Mouse (Mus musculus): ENCODE results near the gene Cenpv. TPM values are rescaled to one million over a fixed set of nuclear protein-coding genes. Genes with fewer than 3 reads are reported as not detected.

Gene Cenpv
- total and polyA plus RNA-seq, 2 experiments from 2014 or later, result 13.1 to 19.1 TPM

DNA sequence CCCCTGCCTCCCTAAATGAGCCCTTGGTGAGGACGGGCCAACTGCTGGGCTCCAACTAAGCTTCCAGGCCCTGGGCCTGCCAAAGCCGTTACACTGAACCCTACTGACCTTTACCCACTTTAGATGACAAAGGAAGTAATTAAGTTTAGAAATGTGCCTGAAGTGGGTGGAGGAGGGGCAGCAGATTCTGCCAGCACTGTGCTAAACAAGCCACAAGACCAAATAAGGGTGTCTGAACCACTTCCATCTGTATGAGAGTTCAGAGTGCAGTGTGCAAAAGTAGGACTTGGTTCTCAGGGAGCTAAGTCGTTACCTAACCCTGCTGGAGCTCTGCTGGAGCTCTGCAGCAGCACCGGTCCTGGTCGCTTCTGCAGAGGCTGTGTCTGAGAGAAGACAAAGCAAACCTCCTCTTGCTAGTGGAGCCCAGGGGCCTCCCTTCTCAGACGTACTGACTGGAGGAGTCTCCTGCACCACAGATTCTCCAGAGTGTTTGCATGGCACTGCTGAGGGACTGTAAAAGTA, 44.2 kb downstream of the Cenpv start:
- H3K4me1 ChIP-seq (ENCODE audit: control insufficient read depth, insufficient read depth), result peaks cover 10% of the 10 kb centered on the region
- DNase-seq (ENCODE audit: low spot score) (peak; percentile 76), ATAC-seq (ENCODE audit: insufficient read depth, low read depth) (peak; percentile 84)
- no peak for TF ChIP-seq CTCF (IDR thresholded peaks at IDR 0.05; ENCODE audit: low read depth)
- TF ChIP-seq EP300 (IDR thresholded peaks at IDR 0.05; ENCODE audit: low read depth), result no peak
- no peak overlapping the region for H3K4me3 ChIP-seq (ENCODE audit: low read depth, low read length)
- peak overlapping the region; percentile 18; the same call in 1 of the 2 replicates for H3K4me2 ChIP-seq (ENCODE audit: low read depth, low read length)
- H3K36me3 ChIP-seq (replicated peaks; ENCODE audit: control insufficient read depth, insufficient read depth, low read length), result no peaks in the 10 kb centered on the region
- H3K9ac ChIP-seq (replicated peaks; ENCODE audit: low read depth, low read length), result no peak overlapping the region; the same call in 1 of the 2 replicates
- H3K9me3 ChIP-seq (replicated peaks; ENCODE audit: control insufficient read depth, low read length), result no peaks in the 10 kb centered on the region
- H3K27ac ChIP-seq (ENCODE audit: low read depth), result peak overlapping the region; percentile 71
- no peaks in the 10 kb centered on the region for H3K27me3 ChIP-seq (ENCODE audit: control insufficient read depth, insufficient read depth, low read length)
- 15% methylated on average over 6 of the region's 6 CpGs for WGBS

DNA sequence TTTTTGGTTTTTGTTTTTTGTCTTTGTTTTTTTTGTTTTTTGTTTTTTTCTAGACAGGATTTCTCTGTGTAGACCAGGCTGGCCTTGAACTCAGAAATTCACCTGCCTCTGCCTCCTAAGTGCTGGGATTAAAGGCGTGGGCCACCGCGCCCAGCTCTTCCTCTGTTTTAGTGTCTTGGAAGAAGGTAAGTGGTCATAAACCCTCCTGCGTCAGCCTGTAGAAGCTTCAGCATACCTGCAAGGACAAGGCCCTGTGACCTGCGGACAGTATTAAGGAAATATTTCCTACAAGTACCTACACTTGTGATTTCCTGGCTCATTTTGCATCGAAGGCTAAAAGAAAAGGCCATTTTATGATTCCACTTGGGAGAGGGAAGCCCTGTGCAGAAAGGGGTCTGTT, 45.4 kb downstream of the Cenpv start:
- DNase-seq (ENCODE audit: low spot score) (no peak), ATAC-seq (ENCODE audit: insufficient read depth, low read depth) (no peak)
- Histone ChIP-seq H3K36me3 (replicated peaks; ENCODE audit: control insufficient read depth, insufficient read depth, low read length) (no peaks in the 10 kb centered on the region), H3K27me3 (ENCODE audit: control insufficient read depth, insufficient read depth, low read length) (no peaks in the 10 kb centered on the region), H3K9ac (replicated peaks; ENCODE audit: low read depth, low read length) (no peak overlapping the region), H3K4me1 (ENCODE audit: control insufficient read depth, insufficient read depth) (peaks cover 10% of the 10 kb centered on the region), H3K27ac (ENCODE audit: low read depth) (no peak overlapping the region), H3K4me3 (ENCODE audit: low read depth, low read length) (no peak overlapping the region), H3K4me2 (ENCODE audit: low read depth, low read length) (no peak overlapping the region), H3K9me3 (replicated peaks; ENCODE audit: control insufficient read depth, low read length) (no peaks in the 10 kb centered on the region)
- 96% methylated on average over 6 of the region's 6 CpGs for WGBS
- TF ChIP-seq CTCF (IDR thresholded peaks at IDR 0.05; ENCODE audit: low read depth), result no peak
- no peak for TF ChIP-seq EP300 (IDR thresholded peaks at IDR 0.05; ENCODE audit: low read depth)

DNA sequence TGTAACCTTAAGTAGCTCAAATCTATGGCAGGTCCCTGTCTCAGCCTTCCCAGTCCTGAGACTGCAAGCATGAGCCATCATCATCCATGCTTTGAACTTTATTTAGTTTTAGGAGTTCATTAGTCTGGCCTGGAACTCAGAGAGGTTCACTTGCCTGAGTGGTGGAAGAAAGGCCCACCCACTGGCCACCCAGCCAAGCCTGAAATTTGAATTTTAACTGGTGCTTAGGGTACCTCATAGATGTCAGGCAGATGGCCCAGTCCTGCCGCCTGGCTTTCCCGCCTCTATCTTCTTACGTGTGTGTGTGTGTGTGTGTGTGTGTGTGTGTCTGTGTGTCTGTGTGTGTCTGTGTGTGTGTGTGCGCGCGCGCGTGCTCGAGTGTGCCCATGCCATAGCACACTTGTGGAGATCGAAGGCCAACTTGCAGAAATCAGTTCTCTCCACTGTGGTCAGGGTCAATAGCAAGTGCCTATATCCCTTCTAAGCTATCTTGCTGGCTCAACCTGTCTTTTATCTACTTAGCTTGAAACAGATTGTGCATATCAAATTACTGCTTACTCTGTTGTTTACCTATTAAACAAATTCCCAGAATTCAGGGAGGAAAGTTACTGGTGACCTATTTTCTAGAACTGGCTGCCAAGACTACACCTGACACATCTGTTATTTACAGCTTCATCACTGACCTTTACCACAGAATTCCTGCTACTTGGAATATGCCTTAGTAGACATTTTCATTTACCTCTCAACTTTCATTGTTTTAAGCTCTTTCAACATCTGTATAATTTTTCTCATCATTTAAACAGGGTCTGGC, 51.3 kb downstream of the Cenpv start:
- DNase-seq (ENCODE audit: low spot score) (no peak), ATAC-seq (ENCODE audit: insufficient read depth, low read depth) (no peak)
- no peaks in the 10 kb centered on the region for H3K36me3 ChIP-seq (replicated peaks; ENCODE audit: control insufficient read depth, insufficient read depth, low read length)
- no peak overlapping the region for H3K4me2 ChIP-seq (ENCODE audit: low read depth, low read length)
- no peak overlapping the region for H3K27ac ChIP-seq (ENCODE audit: low read depth)
- TF ChIP-seq EP300 (IDR thresholded peaks at IDR 0.05; ENCODE audit: low read depth) (no peak), CTCF (IDR thresholded peaks at IDR 0.05; ENCODE audit: low read depth) (no peak)
- H3K4me1 ChIP-seq (ENCODE audit: control insufficient read depth, insufficient read depth), result no peaks in the 10 kb centered on the region
- H3K9ac ChIP-seq (replicated peaks; ENCODE audit: low read depth, low read length), result no peak overlapping the region
- H3K27me3 ChIP-seq (ENCODE audit: control insufficient read depth, insufficient read depth, low read length), result no peaks in the 10 kb centered on the region
- WGBS, result 92% methylated on average over 10 of the region's 10 CpGs
- H3K9me3 ChIP-seq (replicated peaks; ENCODE audit: control insufficient read depth, low read length), result no peaks in the 10 kb centered on the region
- no peak overlapping the region for H3K4me3 ChIP-seq (ENCODE audit: low read depth, low read length)

DNA sequence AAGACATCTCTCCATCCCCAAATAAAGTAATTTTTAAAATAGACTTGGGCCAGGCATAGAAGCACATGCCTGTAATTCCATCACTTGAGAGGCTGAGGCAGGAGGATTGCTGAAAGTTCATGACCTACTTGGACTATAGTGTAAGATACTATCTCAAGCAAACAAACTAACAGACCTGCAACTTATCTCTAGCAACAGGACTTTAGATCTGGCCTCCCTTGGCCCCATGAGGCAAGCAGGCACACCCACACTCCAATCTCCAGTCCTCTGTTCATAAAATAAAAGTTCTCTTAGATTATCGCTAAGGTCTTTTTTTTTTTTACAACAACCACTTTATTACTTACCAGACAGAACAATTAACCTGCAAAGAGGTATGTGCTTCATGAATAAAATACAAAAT, 52.1 kb downstream of the Cenpv start:
- WGBS, result 84% methylated on average over 1 of the region's 1 CpGs
- TF ChIP-seq EP300 (IDR thresholded peaks at IDR 0.05; ENCODE audit: low read depth) (no peak), CTCF (IDR thresholded peaks at IDR 0.05; ENCODE audit: low read depth) (no peak)
- Histone ChIP-seq H3K27ac (ENCODE audit: low read depth) (no peak overlapping the region), H3K36me3 (replicated peaks; ENCODE audit: control insufficient read depth, insufficient read depth, low read length) (no peaks in the 10 kb centered on the region), H3K4me2 (ENCODE audit: low read depth, low read length) (no peak overlapping the region), H3K4me3 (ENCODE audit: low read depth, low read length) (no peak overlapping the region), H3K9me3 (replicated peaks; ENCODE audit: control insufficient read depth, low read length) (no peaks in the 10 kb centered on the region), H3K27me3 (ENCODE audit: control insufficient read depth, insufficient read depth, low read length) (no peaks in the 10 kb centered on the region), H3K4me1 (ENCODE audit: control insufficient read depth, insufficient read depth) (no peaks in the 10 kb centered on the region), H3K9ac (replicated peaks; ENCODE audit: low read depth, low read length) (no peak overlapping the region)
- ATAC-seq (ENCODE audit: insufficient read depth, low read depth), result no peak
- DNase-seq (ENCODE audit: low spot score), result no peak

DNA sequence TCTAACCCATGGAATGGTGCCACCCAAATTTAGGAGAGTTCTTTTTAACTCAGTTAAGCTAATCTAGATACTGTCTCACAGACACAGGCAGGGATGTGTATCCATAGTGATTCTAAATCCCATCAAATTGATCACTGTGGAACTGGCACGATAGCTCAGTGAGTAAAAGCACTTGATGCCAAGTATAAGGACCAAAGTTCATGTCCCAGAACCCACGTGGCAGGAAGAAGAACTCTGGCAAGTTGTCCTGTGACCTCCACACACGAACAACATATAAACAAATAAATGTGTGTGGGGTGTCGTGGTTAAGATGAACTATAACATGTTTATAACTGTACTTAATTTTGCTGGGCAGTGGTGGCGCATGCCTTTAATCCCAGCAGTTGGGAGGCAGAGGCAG, 59.5 kb downstream of the Cenpv start:
- no peak overlapping the region for H3K4me2 ChIP-seq (ENCODE audit: low read depth, low read length)
- ATAC-seq (ENCODE audit: insufficient read depth, low read depth) (no peak), DNase-seq (ENCODE audit: low spot score) (no peak)
- TF ChIP-seq CTCF (IDR thresholded peaks at IDR 0.05; ENCODE audit: low read depth), result no peak
- no peak for TF ChIP-seq EP300 (IDR thresholded peaks at IDR 0.05; ENCODE audit: low read depth)
- no peaks in the 10 kb centered on the region for H3K36me3 ChIP-seq (replicated peaks; ENCODE audit: control insufficient read depth, insufficient read depth, low read length)
- no peaks in the 10 kb centered on the region for H3K27me3 ChIP-seq (ENCODE audit: control insufficient read depth, insufficient read depth, low read length)
- H3K9ac ChIP-seq (replicated peaks; ENCODE audit: low read depth, low read length), result no peak overlapping the region
- WGBS, result 89% methylated on average over 5 of the region's 5 CpGs
- 0 out of 2 replicates have a peak, but pooled peaks cover 11% of the 10 kb centered on the region for H3K4me1 ChIP-seq (ENCODE audit: control insufficient read depth, insufficient read depth)
- H3K9me3 ChIP-seq (replicated peaks; ENCODE audit: control insufficient read depth, low read length), result no peaks in the 10 kb centered on the region
- H3K27ac ChIP-seq (ENCODE audit: low read depth), result no peak overlapping the region
- no peak overlapping the region for H3K4me3 ChIP-seq (ENCODE audit: low read depth, low read length)
